Mouse (Mus musculus) kidney, adult 2 months (tissue): Measurements from ENCODE around the gene Mrap2.

Experiments
- CTCF ChIP-seq: fragments of 200-500 bp; conservative IDR thresholded peaks from 2 replicates; pipeline ENCODE4 v1.5.1; 2011; ENCODE audit warnings: low read depth, mild to moderate bottlenecking, control low read depth, low read length, moderate library complexity, mixed read lengths; ENCODE audit not compliant: insufficient read depth, insufficient read length
- POLR2A ChIP-seq: fragments of 200-500 bp; IDR thresholded peaks from one replicate; pipeline ENCODE4 v1.6.1; 2011; ENCODE audit warnings: low read depth, low read length, control low read depth

DNA sequence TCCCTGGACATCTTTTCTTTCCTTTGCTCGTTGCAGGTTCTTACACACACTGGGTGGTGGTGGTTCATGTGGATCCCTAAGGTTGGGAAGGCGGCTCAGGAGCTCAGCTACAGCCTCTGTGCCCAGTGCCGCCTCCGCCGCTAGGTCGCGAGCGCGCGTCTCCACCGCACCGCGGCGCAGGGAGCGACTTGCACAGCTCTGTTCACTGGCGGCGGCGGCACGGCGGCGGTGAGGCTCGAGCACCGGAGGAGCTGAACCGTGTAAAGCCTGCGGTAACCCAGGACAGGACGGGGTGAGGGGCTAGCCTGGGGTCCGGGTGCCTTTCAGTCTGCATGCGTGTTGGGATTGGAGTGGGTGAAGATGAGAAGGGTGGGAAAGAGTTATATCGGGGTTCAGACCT lies at the start of gene Mrap2:
- TF ChIP-seq POLR2A (no peak), CTCF (no peak; the same call in 1 of the 2 replicates)
